Mouse (Mus musculus) cerebellum, adult 2 months (tissue): ENCODE data around the gene Cabcoco1.

ENCODE experiments used
- CTCF ChIP-seq: fragments of 200-500 bp; IDR thresholded peaks from 2 replicates; pipeline ENCODE4 v1.5.1; 2011; ENCODE audit warnings: low read depth, mild to moderate bottlenecking, control low read depth, low read length, moderate library complexity, borderline replicate concordance; ENCODE audit not compliant: insufficient read depth
- POLR2A ChIP-seq: fragments of 200-500 bp; IDR thresholded peaks from 2 replicates; pipeline ENCODE4 v1.6.1; 2011; ENCODE audit warnings: low read length, control low read depth, borderline replicate concordance; ENCODE audit not compliant: insufficient read depth

GRCm38 (mm10) chr10:68445876-68446796 is 95.6 kb downstream of the Cabcoco1 start:
- no peak for TF ChIP-seq POLR2A
- no peak for TF ChIP-seq CTCF
